Mouse (Mus musculus) c-Kit-positive CD71-positive TER-119-positive erythroid progenitor cells, embryonic 14.5 days (primary cell): ENCODE data around the gene Pigu.

Experiments used
- DNase-seq: peaks from one replicate; pipeline ENCODE4 v3.0.0-alpha.2; 2013; ENCODE audit warnings: low spot score

Gene Pigu

GRCm38 (mm10) chr2:155236362-155236992, 120.8 kb downstream of the Pigu start, which contains the start of gene Dynlrb1:
TSS of gene Dynlrb1 (plus strand) at chr2:155236533.
- DNase-seq = peak; percentile 97

DNA sequence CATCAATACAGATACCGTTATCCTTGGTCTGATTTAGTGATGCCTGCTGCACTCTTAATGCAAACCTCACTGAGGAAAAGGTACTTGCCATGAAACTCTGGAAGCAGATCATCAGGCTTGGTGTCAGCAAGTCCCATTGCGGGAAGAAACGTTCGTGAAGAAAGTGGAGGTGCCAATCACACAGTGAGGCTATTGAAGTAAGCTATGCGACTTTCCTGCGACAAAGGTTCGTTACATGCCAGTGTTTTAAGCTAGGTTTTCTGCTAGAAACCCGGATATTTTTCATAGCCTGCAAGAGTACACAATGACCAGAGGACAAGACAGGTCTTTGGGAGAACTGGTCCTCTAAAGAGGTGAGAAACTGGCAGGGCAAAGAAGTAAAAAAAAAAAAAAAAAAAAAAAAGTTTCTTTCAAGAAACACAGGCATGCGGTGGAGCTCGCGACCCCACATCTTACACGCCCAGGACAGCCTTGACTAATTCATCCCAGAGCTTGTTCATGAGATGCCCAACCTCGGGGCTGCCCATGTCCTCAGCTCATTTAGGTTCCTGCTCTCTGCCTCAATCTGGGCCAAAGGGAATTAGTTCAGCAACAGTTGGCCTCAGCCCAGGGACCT, 121.4 kb downstream of the Pigu start:
- DNase-seq = peak; percentile 12
